ENCODE assay signal across 7 mouse cellular contexts in the genomic region with DNA sequence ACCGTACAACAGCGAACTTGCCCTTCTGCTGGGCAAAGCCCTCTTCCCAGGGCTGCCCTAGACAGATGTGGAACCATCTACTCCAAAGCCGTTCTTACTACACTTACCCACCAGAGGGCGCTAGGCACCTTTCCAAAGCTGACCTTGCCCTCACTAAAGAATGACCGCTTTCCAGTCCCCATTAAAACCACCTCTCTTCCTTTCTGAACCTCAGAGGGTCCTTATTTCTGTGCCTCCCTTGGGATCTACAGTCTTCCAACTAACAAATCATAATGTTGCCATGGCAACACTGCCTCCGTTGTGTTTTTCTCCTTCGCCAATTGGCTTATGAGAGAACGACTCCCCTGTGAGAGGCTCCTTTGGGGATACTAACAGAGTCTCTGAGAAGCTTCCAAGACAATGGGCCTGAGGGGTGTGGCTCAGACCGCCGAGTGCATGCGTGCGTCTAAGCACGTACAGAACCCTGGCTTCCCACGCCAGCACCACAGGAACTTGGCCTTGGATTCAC. TPM values are rescaled to one million over a fixed set of nuclear protein-coding genes. Genes with fewer than 3 reads are reported as not detected.
A peak's percentile ranks its signal among the peaks of the same experiment; 100 is the strongest.
DNase-seq lines count a peak whose midpoint lies in the region.

No protein-coding gene starts in this region.

- peak; percentile 76 to 78 for DNase-seq in adrenal gland, adult 18-20 months (ENCODE audit: low spot score in 2 of 2)
- peak; percentile 73 to 75 for DNase-seq in cerebellum, postnatal 4 days (ENCODE audit: low spot score in 2 of 2)
- DNase-seq in gastrocnemius, adult 8-10 months (ENCODE audit: low spot score in 2 of 2), result peak; percentile 51 to 64
- DNase-seq in hindlimb bud, embryonic 11.5 days (ENCODE audit: extremely low spot score, low read depth, low spot score), result peak; percentile 63
- peak; percentile 54 to 57 for DNase-seq in left cerebral cortex, adult 8-10 months (ENCODE audit: low spot score in 2 of 2)
- DNase-seq in mesoderm, embryonic 11.5 days (ENCODE audit: low read depth, low spot score), result peak; percentile 85
- DNase-seq in right cerebral cortex, postnatal 4 days, result peak; percentile 64

RNA-seq across cellular contexts. Expression of a gene that starts 6.7 kb away (rescaled TPM):
- 10 to 100 TPM; 39.1 to 42.2 TPM for total RNA-seq in adrenal gland, adult 18-20 months (2021)
- total RNA-seq in gastrocnemius, adult 8-10 months (2022), result 1 to 10 TPM; 6.5 to 9.0 (median 7.8) TPM
- total RNA-seq in left cerebral cortex, adult 8-10 months (2022), result 1 to 10 TPM; 5.4 to 8.9 (median 7.4) TPM

RNA-seq across cellular contexts. Expression of a gene that starts 26.4 kb away (rescaled TPM):
- not detected for total RNA-seq in adrenal gland, adult 18-20 months (2021)
- not detected for total RNA-seq in gastrocnemius, adult 8-10 months (2022)
- total RNA-seq in left cerebral cortex, adult 8-10 months (2022), result not detected

RNA-seq across cellular contexts. Expression of a gene that starts 50.7 kb away (rescaled TPM):
- 10 to 100 TPM in 1 of 2 experiments, 1 to 10 TPM in 1; 3.3 to 17.1 TPM for total RNA-seq in adrenal gland, adult 18-20 months (2021)
- 1 to 10 TPM; 1.8 to 7.5 (median 6.2) TPM for total RNA-seq in gastrocnemius, adult 8-10 months (2022)
- 1 to 10 TPM; 1.1 to 2.7 (median 1.9) TPM for total RNA-seq in left cerebral cortex, adult 8-10 months (2022)

Comparison
In these comparisons a context has a peak if more than half of its experiments do, and no peak if none do; other contexts are left out.
1. Peak in every context shown above with its lines: DNase-seq.
2. RNA of a gene that starts 6.7 kb away (total RNA-seq): 39.1 to 42.2 TPM in adrenal gland, adult 18-20 months; 6.5 to 9.0 TPM in gastrocnemius, adult 8-10 months and 5.4 to 8.9 TPM in left cerebral cortex, adult 8-10 months; every median in the first group is over 4 times any median in the second.